Mouse (Mus musculus) cortical plate, adult 2 months (tissue): Measurements from ENCODE around the gene Trappc6a.

Source experiments
- CTCF ChIP-seq: fragments of 200-500 bp; IDR thresholded peaks from 2 replicates; pipeline ENCODE4 v1.5.1; 2011; ENCODE audit warnings: mild to moderate bottlenecking, control low read depth, low read length; ENCODE audit not compliant: insufficient read depth; ENCODE audit errors: extremely low read depth
- POLR2A ChIP-seq: fragments of 200-500 bp; IDR thresholded peaks from 2 replicates; pipeline ENCODE4 v1.6.1; 2011; ENCODE audit warnings: mild to moderate bottlenecking, low read length, control low read depth; ENCODE audit not compliant: insufficient read depth; ENCODE audit errors: extremely low read depth

GRCm38 (mm10) chr7:19520032-19520431, 11.8 kb downstream of the Trappc6a start:
- TF ChIP-seq POLR2A (no peak), CTCF (no peak)
